Mouse (Mus musculus): ENCODE measurements around the gene Phf23. TPM values are rescaled to one million over a fixed set of nuclear protein-coding genes. Genes with fewer than 3 reads are reported as not detected.

Gene Phf23
- polyA plus RNA-seq, 1 experiment = 93.4 TPM

GRCm38 (mm10) chr11:70039631-70040030, 44.1 kb downstream of the Phf23 start:
- H3K79me2 ChIP-seq (ENCODE audit: control insufficient read depth, insufficient read depth) = no peaks in the 10 kb centered on the region
- TF ChIP-seq MYOG (IDR thresholded peaks at IDR 0.05; ENCODE audit: control insufficient read depth, extremely low read depth, insufficient read length) (no peak), MAX (IDR thresholded peaks at IDR 0.05) (no peak), CEBPB (IDR thresholded peaks at IDR 0.05; ENCODE audit: low read depth) (no peak), FOSL1 (IDR thresholded peaks at IDR 0.05; ENCODE audit: insufficient read depth, low read length, poor library complexity, severe bottlenecking) (no peak), USF1 (IDR thresholded peaks at IDR 0.05; ENCODE audit: low read depth) (no peak), MYOD1 (IDR thresholded peaks at IDR 0.05; ENCODE audit: control insufficient read depth, insufficient read length, low read depth) (no peak), CTCF (IDR thresholded peaks at IDR 0.05; ENCODE audit: control insufficient read depth, insufficient read depth, insufficient read length) (no peak)
- no peak overlapping the region for H3ac ChIP-seq (ENCODE audit: control insufficient read depth, insufficient read length, low read depth)
- H3K36me3 ChIP-seq (ENCODE audit: control insufficient read depth, insufficient read depth) = peaks cover 31% of the 10 kb centered on the region
- no peaks in the 10 kb centered on the region for H3K79me3 ChIP-seq (ENCODE audit: low read depth)
- H3K4me3 ChIP-seq (ENCODE audit: insufficient read depth, poor library complexity, severe bottlenecking) = no peak overlapping the region
- no peaks in the 10 kb centered on the region for H3K27me3 ChIP-seq (ENCODE audit: control insufficient read depth, insufficient read depth, insufficient read length)

DNA sequence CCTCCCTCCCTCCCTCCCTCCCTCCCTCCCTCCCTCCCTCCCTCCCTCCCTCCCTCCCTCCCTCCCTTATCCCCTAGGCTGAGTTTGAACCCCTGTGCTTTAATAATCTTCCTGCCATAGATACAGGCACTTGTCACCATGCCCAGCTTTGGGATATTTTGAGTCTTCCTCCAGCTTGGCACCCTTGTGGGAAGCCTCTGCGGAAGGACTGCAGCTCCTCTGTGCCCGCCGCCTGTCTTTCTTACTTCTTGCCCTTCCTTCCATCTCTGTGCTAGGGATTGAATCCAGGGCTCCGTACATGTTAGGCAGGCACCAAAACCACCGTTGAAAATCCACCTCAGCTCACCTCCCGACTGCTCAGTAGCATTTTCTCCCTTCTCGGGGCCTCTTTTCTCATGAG, 44.6 kb downstream of the Phf23 start:
- Histone ChIP-seq H3K27me3 (ENCODE audit: control insufficient read depth, insufficient read depth, insufficient read length) (no peaks in the 10 kb centered on the region), H3K79me3 (ENCODE audit: low read depth) (no peaks in the 10 kb centered on the region), H3ac (ENCODE audit: control insufficient read depth, insufficient read length, low read depth) (no peak overlapping the region), H3K79me2 (ENCODE audit: control insufficient read depth, insufficient read depth) (no peaks in the 10 kb centered on the region), H3K4me3 (ENCODE audit: insufficient read depth, poor library complexity, severe bottlenecking) (no peak overlapping the region), H3K36me3 (ENCODE audit: control insufficient read depth, insufficient read depth) (peaks cover 32% of the 10 kb centered on the region)
- no peak for TF ChIP-seq CEBPB (IDR thresholded peaks at IDR 0.05; ENCODE audit: low read depth)
- no peak for TF ChIP-seq USF1 (IDR thresholded peaks at IDR 0.05; ENCODE audit: low read depth)
- TF ChIP-seq MAX (IDR thresholded peaks at IDR 0.05) = no peak
- no peak for TF ChIP-seq MYOD1 (IDR thresholded peaks at IDR 0.05; ENCODE audit: control insufficient read depth, insufficient read length, low read depth)
- TF ChIP-seq FOSL1 (IDR thresholded peaks at IDR 0.05; ENCODE audit: insufficient read depth, low read length, poor library complexity, severe bottlenecking) = no peak
- TF ChIP-seq CTCF (IDR thresholded peaks at IDR 0.05; ENCODE audit: control insufficient read depth, insufficient read depth, insufficient read length) = no peak
- no peak for TF ChIP-seq MYOG (IDR thresholded peaks at IDR 0.05; ENCODE audit: control insufficient read depth, extremely low read depth, insufficient read length)

GRCm38 (mm10) chr11:70042309-70043085, 46.9 kb downstream of the Phf23 start:
- Histone ChIP-seq H3K4me3 (ENCODE audit: insufficient read depth, poor library complexity, severe bottlenecking) (no peak overlapping the region), H3K79me3 (ENCODE audit: low read depth) (no peaks in the 10 kb centered on the region), H3K27me3 (ENCODE audit: control insufficient read depth, insufficient read depth, insufficient read length) (no peaks in the 10 kb centered on the region), H3K36me3 (ENCODE audit: control insufficient read depth, insufficient read depth) (peaks cover 32% of the 10 kb centered on the region), H3K79me2 (ENCODE audit: control insufficient read depth, insufficient read depth) (no peaks in the 10 kb centered on the region), H3ac (ENCODE audit: control insufficient read depth, insufficient read length, low read depth) (no peak overlapping the region)
- TF ChIP-seq USF1 (IDR thresholded peaks at IDR 0.05; ENCODE audit: low read depth) (no peak), FOSL1 (IDR thresholded peaks at IDR 0.05; ENCODE audit: insufficient read depth, low read length, poor library complexity, severe bottlenecking) (no peak), CTCF (IDR thresholded peaks at IDR 0.05; ENCODE audit: control insufficient read depth, insufficient read depth, insufficient read length) (no peak), MYOD1 (IDR thresholded peaks at IDR 0.05; ENCODE audit: control insufficient read depth, insufficient read length, low read depth) (no peak), MYOG (IDR thresholded peaks at IDR 0.05; ENCODE audit: control insufficient read depth, extremely low read depth, insufficient read length) (no peak), MAX (IDR thresholded peaks at IDR 0.05) (no peak), CEBPB (IDR thresholded peaks at IDR 0.05; ENCODE audit: low read depth) (no peak)

GRCm38 (mm10) chr11:70043665-70044064, 48.1 kb downstream of the Phf23 start:
- Histone ChIP-seq H3K4me3 (ENCODE audit: insufficient read depth, poor library complexity, severe bottlenecking) (no peak overlapping the region), H3K27me3 (ENCODE audit: control insufficient read depth, insufficient read depth, insufficient read length) (no peaks in the 10 kb centered on the region), H3K79me3 (ENCODE audit: low read depth) (no peaks in the 10 kb centered on the region), H3ac (ENCODE audit: control insufficient read depth, insufficient read length, low read depth) (no peak overlapping the region), H3K79me2 (ENCODE audit: control insufficient read depth, insufficient read depth) (no peaks in the 10 kb centered on the region), H3K36me3 (ENCODE audit: control insufficient read depth, insufficient read depth) (peaks cover 32% of the 10 kb centered on the region)
- TF ChIP-seq USF1 (IDR thresholded peaks at IDR 0.05; ENCODE audit: low read depth) (no peak), CTCF (IDR thresholded peaks at IDR 0.05; ENCODE audit: control insufficient read depth, insufficient read depth, insufficient read length) (no peak), FOSL1 (IDR thresholded peaks at IDR 0.05; ENCODE audit: insufficient read depth, low read length, poor library complexity, severe bottlenecking) (no peak), MYOG (IDR thresholded peaks at IDR 0.05; ENCODE audit: control insufficient read depth, extremely low read depth, insufficient read length) (no peak), CEBPB (IDR thresholded peaks at IDR 0.05; ENCODE audit: low read depth) (no peak), MAX (IDR thresholded peaks at IDR 0.05) (no peak), MYOD1 (IDR thresholded peaks at IDR 0.05; ENCODE audit: control insufficient read depth, insufficient read length, low read depth) (no peak)

GRCm38 (mm10) chr11:70045435-70045834, 49.9 kb downstream of the Phf23 start:
- TF ChIP-seq CEBPB (IDR thresholded peaks at IDR 0.05; ENCODE audit: low read depth) (no peak), MYOD1 (IDR thresholded peaks at IDR 0.05; ENCODE audit: control insufficient read depth, insufficient read length, low read depth) (no peak), USF1 (IDR thresholded peaks at IDR 0.05; ENCODE audit: low read depth) (no peak), MAX (IDR thresholded peaks at IDR 0.05) (no peak), MYOG (IDR thresholded peaks at IDR 0.05; ENCODE audit: control insufficient read depth, extremely low read depth, insufficient read length) (no peak), CTCF (IDR thresholded peaks at IDR 0.05; ENCODE audit: control insufficient read depth, insufficient read depth, insufficient read length) (no peak), FOSL1 (IDR thresholded peaks at IDR 0.05; ENCODE audit: insufficient read depth, low read length, poor library complexity, severe bottlenecking) (no peak)
- Histone ChIP-seq H3K79me2 (ENCODE audit: control insufficient read depth, insufficient read depth) (no peaks in the 10 kb centered on the region), H3K27me3 (ENCODE audit: control insufficient read depth, insufficient read depth, insufficient read length) (no peaks in the 10 kb centered on the region), H3K4me3 (ENCODE audit: insufficient read depth, poor library complexity, severe bottlenecking) (no peak overlapping the region), H3ac (ENCODE audit: control insufficient read depth, insufficient read length, low read depth) (no peak overlapping the region), H3K79me3 (ENCODE audit: low read depth) (no peaks in the 10 kb centered on the region), H3K36me3 (ENCODE audit: control insufficient read depth, insufficient read depth) (peaks cover 24% of the 10 kb centered on the region)
